Mouse (Mus musculus) spleen, adult 10 weeks (tissue): ENCODE results near the gene Gab2. TPM values are rescaled to one million over a fixed set of nuclear protein-coding genes. Genes with fewer than 3 reads are reported as not detected.

ENCODE experiments used
- polyA plus RNA-seq: library from polyadenylated mRNA; stranded (reverse); fragments of 350-450 nt; fragmentation: Illumina TruSeq; extraction: RNeasy Lipid Tissue Mini Kit (QIAGEN cat#74804); gene quantifications from one replicate; pipeline ENCODE4 v1.2.3, GENCODE M21; 2015; ENCODE audit warnings: low replicate concordance; ENCODE audit not compliant: insufficient read depth

Gab2 gene
- 12.9 TPM for polyA plus RNA-seq

DNA sequence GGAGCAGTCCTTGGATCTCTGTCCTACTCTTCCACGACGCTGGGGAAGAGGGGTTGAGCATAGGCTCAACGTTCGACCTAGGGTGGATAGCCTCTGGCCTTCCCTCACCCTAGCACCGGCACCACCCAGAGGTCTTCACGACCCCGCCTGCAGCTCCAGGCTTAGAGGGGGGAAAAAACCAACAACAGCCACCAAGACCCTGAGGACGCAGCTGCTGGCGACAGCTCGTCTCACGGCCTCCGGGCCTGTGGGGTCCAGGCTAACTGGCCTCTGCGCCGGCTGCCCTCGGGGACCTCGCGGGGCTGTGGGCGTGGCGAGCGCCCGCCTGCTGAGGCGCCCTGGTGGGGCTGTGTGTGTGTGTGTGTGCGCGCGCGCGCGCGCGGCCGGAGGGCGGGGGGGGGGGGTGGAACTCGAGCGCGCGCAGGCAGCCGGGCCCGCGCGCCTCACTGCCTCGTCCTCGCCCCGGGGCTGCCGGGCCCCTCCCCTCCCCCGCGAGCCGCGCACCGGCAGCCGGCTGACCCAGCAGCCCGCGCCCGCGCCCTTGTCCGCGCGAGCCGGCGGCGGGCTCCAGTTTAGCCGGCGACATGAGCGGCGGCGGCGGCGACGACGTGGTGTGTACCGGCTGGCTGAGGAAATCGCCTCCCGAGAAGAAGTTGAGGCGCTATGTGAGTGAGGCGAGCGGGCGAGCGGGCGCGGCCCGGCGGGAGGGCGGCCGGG lies at the start of gene Gab2:
TSS of gene Gab2 (plus strand) at position 345 of the 717 bp plus-strand sequence.

DNA sequence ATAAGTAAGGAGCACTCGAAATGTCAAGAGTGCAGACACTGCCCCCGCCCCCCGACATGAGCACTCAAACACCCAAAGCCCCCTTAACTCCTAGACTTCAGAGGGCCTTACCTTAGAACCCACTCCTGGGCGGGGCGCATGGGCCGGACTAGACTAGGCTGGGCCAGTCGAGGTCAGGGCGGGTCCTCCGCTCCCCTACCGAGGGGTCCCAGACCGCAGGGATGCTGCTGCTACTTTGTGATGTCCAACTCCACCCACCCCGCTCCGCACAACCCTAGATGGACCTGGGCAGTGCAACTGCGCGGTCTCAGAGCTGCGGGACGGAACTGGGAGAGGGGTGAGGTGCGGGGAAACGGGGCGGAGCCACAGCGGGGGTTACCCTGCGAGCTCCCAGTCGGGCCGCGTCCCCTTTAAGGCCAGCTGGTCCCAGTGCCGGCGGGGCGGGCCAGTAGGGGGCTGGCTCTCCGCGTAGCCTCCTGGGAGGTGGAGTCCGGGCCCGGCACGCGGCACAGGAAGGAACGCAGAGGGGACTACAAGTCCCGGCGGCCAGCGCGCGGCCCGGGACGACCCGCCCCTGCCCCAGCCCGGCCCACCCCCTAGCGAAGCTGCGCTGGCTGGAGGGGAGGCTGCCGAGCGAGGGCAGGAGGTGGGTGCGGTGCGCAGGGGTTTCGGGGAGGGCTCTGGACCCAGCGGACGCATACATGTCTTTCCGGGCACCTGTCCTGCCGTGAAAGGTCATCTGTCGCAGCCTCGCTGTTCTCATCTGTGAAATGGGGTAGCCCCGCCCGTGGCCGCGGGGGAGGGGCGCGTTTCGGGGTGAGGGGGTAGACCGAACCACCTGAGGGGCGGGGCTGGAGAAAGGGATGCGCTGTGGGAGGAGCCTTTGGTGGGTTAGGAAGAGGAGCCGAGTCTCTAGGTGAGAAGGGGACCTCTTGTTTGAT lies 250.6 kb downstream of the Gab2 start, which contains the start of the genes Usp35 and Kctd21:
TSS of gene Usp35 (minus strand) at position 295 of the 941 bp plus-strand sequence.
TSS of gene Kctd21 (plus strand) at position 602 of the 941 bp plus-strand sequence.

Other genes with a start within 250 kb of the Gab2 start
- 9.9 TPM for gene Nars2, start 130.1 kb upstream of the Gab2 start, polyA plus RNA-seq